Mouse (Mus musculus): ENCODE measurements around the gene Prss41.

GRCm38 (mm10) chr17:23843141-23843811, 696 bp downstream of the Prss41 start:
- TF ChIP-seq POLR2A (IDR thresholded peaks at IDR 0.05; ENCODE audit: insufficient read length, low read depth) (no peak), TCF12 (IDR thresholded peaks at IDR 0.05; ENCODE audit: insufficient read depth, poor library complexity, severe bottlenecking) (no peak), POLR2AphosphoS2 (IDR thresholded peaks at IDR 0.05; ENCODE audit: insufficient read length, low read depth) (no peak)

Data from myocyte (in vitro differentiated cells).